Mouse (Mus musculus): ENCODE results near the gene C8a. TPM values are rescaled to one million over a fixed set of nuclear protein-coding genes. Genes with fewer than 3 reads are reported as not detected.

C8a gene
- not detected for polyA plus RNA-seq (2017; shearing (Covaris generic))

DNA sequence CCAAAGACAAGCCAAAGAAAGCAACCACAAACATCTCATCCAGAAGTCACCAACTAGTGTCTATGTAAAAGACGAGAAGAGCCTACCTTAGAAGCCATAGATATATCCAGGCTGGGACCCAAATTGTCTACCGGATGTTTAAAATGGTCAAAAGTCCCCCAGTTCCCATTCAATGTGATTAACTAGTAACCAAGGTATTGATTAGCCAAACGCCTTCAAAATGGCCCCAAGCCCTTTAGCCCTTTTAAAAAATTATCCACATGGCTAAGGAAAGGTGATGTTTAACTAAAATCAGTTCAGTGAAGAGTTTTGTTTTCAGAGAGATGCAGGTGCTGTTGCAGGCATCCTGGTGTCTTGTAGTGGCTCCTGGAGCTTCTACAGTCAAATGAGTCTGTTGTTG is at the start of gene C8a:
Gene C8a, minus strand, starts transcription at position 76 of the 400 bp plus-strand sequence.

DNA sequence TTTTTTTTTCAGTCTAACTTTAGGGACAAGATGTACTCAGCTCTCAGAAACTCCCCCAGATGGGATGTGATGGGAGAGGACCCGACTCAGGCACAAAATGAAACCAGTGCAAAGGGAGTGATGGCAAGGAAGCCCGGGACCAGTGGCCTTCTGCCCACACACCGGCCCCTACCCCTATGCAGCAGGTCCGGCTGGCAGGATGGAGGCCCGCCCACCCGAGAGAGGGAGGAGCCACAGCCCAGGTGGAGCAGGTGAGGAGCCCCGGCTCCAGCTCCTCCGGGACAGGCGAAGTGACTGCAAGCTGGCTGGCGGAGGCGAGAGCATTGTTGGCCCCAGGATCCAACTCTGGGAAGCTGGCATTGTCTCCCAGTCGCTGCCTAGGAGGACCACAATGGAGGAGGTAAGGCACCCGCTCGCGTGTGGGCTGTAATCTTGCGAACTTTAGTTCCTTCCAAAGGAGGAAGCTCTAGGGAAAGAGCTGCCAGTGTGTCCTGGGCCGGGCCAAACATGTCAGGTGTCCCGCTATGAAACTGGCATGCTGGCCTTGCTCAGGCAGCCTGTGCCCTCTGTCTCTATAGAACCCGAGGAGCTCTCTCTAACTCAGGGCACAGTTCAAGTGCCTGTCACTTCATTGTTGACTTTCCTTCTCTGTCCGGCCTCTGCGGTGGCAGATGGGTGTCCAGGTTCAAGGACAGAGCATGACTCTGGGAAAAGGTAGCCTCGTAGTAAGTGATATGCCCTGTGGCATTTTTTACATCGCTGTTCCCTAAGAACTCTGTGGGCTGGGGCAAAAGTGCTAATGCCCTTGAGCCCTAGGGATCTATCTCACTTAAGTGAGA is 37.3 kb upstream of the C8a start, which contains the start of gene Fyb2:
Gene Fyb2, plus strand, starts transcription at position 166 of the 839 bp plus-strand sequence.

GRCm38 (mm10) chr4:104857029-104857428 is 19.2 kb downstream of the C8a start, which contains the start of gene Gm17662:
Gm17662 (plus strand) TSS chr4:104857329.

DNA sequence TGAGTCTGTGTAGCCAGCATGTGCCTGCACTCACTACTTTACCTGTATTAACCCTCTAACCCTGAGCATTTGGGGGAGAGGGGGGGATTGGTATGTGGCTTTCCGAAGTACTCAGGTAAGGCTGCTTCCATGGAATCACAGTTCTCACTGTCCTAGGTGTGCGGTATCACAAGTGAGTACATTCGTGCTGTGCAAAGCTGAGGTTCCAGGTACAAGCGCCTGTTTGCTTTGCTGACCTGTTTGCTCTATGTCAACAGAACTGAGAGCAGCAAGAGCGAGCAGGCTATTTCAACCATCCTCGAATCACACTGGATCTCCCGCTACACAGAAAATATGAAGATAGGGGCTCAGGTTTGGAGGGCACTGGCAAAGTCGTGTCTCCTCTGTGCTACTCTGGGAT is 110.1 kb downstream of the C8a start, which contains the start of gene C8b:
Gene C8b, plus strand, starts transcription at position 253 of the 400 bp plus-strand sequence.

Other genes with a start within 250 kb of the C8a start
- not detected for gene C8b, start 110.1 kb downstream of the C8a start, polyA plus RNA-seq (2017; shearing (Covaris generic))
- not detected for gene Gm17662, start 19.1 kb downstream of the C8a start, polyA plus RNA-seq (2017; shearing (Covaris generic))
- not detected for gene Fyb2, start 37.1 kb upstream of the C8a start, polyA plus RNA-seq (2017; shearing (Covaris generic))
- 0.23 TPM for gene Prkaa2, start 233.5 kb upstream of the C8a start, polyA plus RNA-seq (2017; shearing (Covaris generic))